Mouse (Mus musculus): ENCODE results near the gene Pepd. TPM values are rescaled to one million over a fixed set of nuclear protein-coding genes. Genes with fewer than 3 reads are reported as not detected.

The Pepd gene
- polyA plus RNA-seq, 1 experiment = 82.9 TPM

GRCm38 (mm10) chr7:34910096-34911066 lies 1.8 kb upstream of the Pepd start:
- Histone ChIP-seq H3K79me3 (ENCODE audit: low read depth) (no peaks in the 10 kb centered on the region), H3K79me2 (ENCODE audit: control insufficient read depth, insufficient read depth) (peaks cover 26% of the 10 kb centered on the region), H3K27me3 (ENCODE audit: control insufficient read depth, insufficient read depth, insufficient read length) (no peaks in the 10 kb centered on the region), H3K4me3 (ENCODE audit: insufficient read depth, poor library complexity, severe bottlenecking) (no peak overlapping the region), H3K36me3 (ENCODE audit: control insufficient read depth, insufficient read depth) (no peaks in the 10 kb centered on the region), H3ac (ENCODE audit: control insufficient read depth, insufficient read length, low read depth) (no peak overlapping the region)
- TF ChIP-seq MAX (IDR thresholded peaks at IDR 0.05) = no peak
- TF ChIP-seq CTCF (IDR thresholded peaks at IDR 0.05; ENCODE audit: control insufficient read depth, insufficient read depth, insufficient read length) = no peak
- no peak for TF ChIP-seq FOSL1 (IDR thresholded peaks at IDR 0.05; ENCODE audit: insufficient read depth, low read length, poor library complexity, severe bottlenecking)
- no peak for TF ChIP-seq USF1 (IDR thresholded peaks at IDR 0.05; ENCODE audit: low read depth)
- no peak for TF ChIP-seq MYOD1 (IDR thresholded peaks at IDR 0.05; ENCODE audit: control insufficient read depth, insufficient read length, low read depth)
- TF ChIP-seq MYOG (IDR thresholded peaks at IDR 0.05; ENCODE audit: control insufficient read depth, extremely low read depth, insufficient read length) = no peak
- no peak for TF ChIP-seq CEBPB (IDR thresholded peaks at IDR 0.05; ENCODE audit: low read depth)

DNA sequence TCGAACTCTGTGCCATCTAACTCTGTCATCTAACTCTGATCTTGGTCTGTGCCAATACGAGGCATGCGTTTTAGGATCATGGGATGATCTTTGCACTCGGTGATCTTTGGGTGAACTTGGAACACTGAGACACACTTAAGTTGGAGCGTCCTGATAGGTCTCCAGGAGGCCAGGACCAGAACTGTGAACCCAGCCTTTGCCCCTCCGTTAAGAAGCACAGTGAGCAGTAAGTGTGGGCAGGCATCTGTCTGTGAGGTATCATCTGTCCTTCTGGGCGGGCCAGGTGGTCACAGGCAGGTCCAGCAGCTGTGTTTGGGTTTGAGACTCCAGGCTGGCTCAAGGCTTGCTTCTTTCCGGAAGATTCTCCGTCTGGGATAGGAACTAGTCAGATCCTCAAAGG lies 1.8 kb downstream of the Pepd start:
- H3K36me3 ChIP-seq (ENCODE audit: control insufficient read depth, insufficient read depth) = no peaks in the 10 kb centered on the region
- no peak overlapping the region for H3K4me3 ChIP-seq (ENCODE audit: insufficient read depth, poor library complexity, severe bottlenecking)
- H3K27me3 ChIP-seq (ENCODE audit: control insufficient read depth, insufficient read depth, insufficient read length) = no peaks in the 10 kb centered on the region
- TF ChIP-seq CEBPB (IDR thresholded peaks at IDR 0.05; ENCODE audit: low read depth) (no peak), USF1 (IDR thresholded peaks at IDR 0.05; ENCODE audit: low read depth) (no peak), MAX (IDR thresholded peaks at IDR 0.05) (no peak), CTCF (IDR thresholded peaks at IDR 0.05; ENCODE audit: control insufficient read depth, insufficient read depth, insufficient read length) (no peak)
- H3K79me2 ChIP-seq (ENCODE audit: control insufficient read depth, insufficient read depth) = peaks cover 39% of the 10 kb centered on the region
- no peak overlapping the region for H3ac ChIP-seq (ENCODE audit: control insufficient read depth, insufficient read length, low read depth)
- H3K79me3 ChIP-seq (ENCODE audit: low read depth) = peaks cover 3% of the 10 kb centered on the region

DNA sequence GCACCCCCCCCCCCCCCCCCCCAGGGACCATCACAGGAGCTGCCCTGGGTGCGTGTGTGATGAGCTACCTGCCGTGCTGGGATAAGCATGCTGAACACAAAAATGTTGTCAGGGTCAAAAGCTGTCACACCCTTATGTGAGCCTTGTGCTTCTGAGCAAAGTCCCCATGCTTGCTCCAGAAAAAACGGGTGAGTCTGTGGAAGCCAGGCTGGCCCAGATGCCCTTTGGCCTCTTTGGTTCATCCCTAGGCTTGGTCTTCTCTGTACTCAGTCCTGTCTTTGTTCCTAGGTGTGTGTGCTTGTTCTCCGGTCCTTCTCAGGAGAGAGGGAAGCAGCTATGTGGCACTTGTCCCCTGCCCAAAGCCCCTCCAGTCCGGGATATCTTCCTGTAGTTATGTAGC lies 3.4 kb downstream of the Pepd start:
- TF ChIP-seq CTCF (IDR thresholded peaks at IDR 0.05; ENCODE audit: control insufficient read depth, insufficient read depth, insufficient read length) (no peak), MAX (IDR thresholded peaks at IDR 0.05) (no peak), CEBPB (IDR thresholded peaks at IDR 0.05; ENCODE audit: low read depth) (no peak), MYOG (IDR thresholded peaks at IDR 0.05; ENCODE audit: control insufficient read depth, extremely low read depth, insufficient read length) (no peak), USF1 (IDR thresholded peaks at IDR 0.05; ENCODE audit: low read depth) (no peak), MYOD1 (IDR thresholded peaks at IDR 0.05; ENCODE audit: control insufficient read depth, insufficient read length, low read depth) (no peak), FOSL1 (IDR thresholded peaks at IDR 0.05; ENCODE audit: insufficient read depth, low read length, poor library complexity, severe bottlenecking) (no peak)
- Histone ChIP-seq H3K4me3 (ENCODE audit: insufficient read depth, poor library complexity, severe bottlenecking) (no peak overlapping the region), H3K36me3 (ENCODE audit: control insufficient read depth, insufficient read depth) (no peaks in the 10 kb centered on the region), H3ac (ENCODE audit: control insufficient read depth, insufficient read length, low read depth) (no peak overlapping the region), H3K27me3 (ENCODE audit: control insufficient read depth, insufficient read depth, insufficient read length) (no peaks in the 10 kb centered on the region), H3K79me2 (ENCODE audit: control insufficient read depth, insufficient read depth) (peaks cover 45% of the 10 kb centered on the region), H3K79me3 (ENCODE audit: low read depth) (peaks cover 3% of the 10 kb centered on the region)

DNA sequence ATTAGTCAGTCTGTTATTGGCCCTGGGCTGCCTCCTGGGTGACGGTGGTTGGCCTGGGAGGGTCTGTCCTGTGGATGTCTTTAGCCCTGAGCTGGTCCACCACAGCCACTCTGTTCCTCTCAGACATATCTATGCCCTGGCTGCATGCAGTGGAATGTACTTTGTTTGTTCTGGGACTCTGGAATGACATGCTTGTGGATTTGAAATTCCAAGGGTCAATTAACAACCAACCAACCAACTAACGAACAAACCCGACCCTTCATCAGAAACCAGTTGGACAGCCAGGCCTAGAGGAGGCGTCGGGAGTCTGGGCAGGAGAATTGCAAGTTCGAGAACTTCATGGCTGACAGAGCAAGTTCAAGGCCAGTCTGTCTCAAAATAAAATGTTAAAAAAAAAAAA lies 5.4 kb downstream of the Pepd start:
- TF ChIP-seq CTCF (IDR thresholded peaks at IDR 0.05; ENCODE audit: control insufficient read depth, insufficient read depth, insufficient read length) = no peak
- TF ChIP-seq USF1 (IDR thresholded peaks at IDR 0.05; ENCODE audit: low read depth) = no peak
- TF ChIP-seq MAX (IDR thresholded peaks at IDR 0.05) = no peak
- no peak for TF ChIP-seq MYOD1 (IDR thresholded peaks at IDR 0.05; ENCODE audit: control insufficient read depth, insufficient read length, low read depth)
- no peak for TF ChIP-seq FOSL1 (IDR thresholded peaks at IDR 0.05; ENCODE audit: insufficient read depth, low read length, poor library complexity, severe bottlenecking)
- Histone ChIP-seq H3K79me2 (ENCODE audit: control insufficient read depth, insufficient read depth) (peaks cover 45% of the 10 kb centered on the region), H3K36me3 (ENCODE audit: control insufficient read depth, insufficient read depth) (no peaks in the 10 kb centered on the region), H3K79me3 (ENCODE audit: low read depth) (peaks cover 3% of the 10 kb centered on the region), H3K4me3 (ENCODE audit: insufficient read depth, poor library complexity, severe bottlenecking) (no peak overlapping the region), H3K27me3 (ENCODE audit: control insufficient read depth, insufficient read depth, insufficient read length) (no peaks in the 10 kb centered on the region), H3ac (ENCODE audit: control insufficient read depth, insufficient read length, low read depth) (no peak overlapping the region)

GRCm38 (mm10) chr7:34917998-34918397 lies 5.8 kb downstream of the Pepd start:
- Histone ChIP-seq H3K79me2 (ENCODE audit: control insufficient read depth, insufficient read depth) (peaks cover 41% of the 10 kb centered on the region), H3K4me3 (ENCODE audit: insufficient read depth, poor library complexity, severe bottlenecking) (no peak overlapping the region), H3K36me3 (ENCODE audit: control insufficient read depth, insufficient read depth) (no peaks in the 10 kb centered on the region), H3ac (ENCODE audit: control insufficient read depth, insufficient read length, low read depth) (no peak overlapping the region), H3K79me3 (ENCODE audit: low read depth) (peaks cover 3% of the 10 kb centered on the region), H3K27me3 (ENCODE audit: control insufficient read depth, insufficient read depth, insufficient read length) (no peaks in the 10 kb centered on the region)
- no peak for TF ChIP-seq MYOG (IDR thresholded peaks at IDR 0.05; ENCODE audit: control insufficient read depth, extremely low read depth, insufficient read length)
- no peak for TF ChIP-seq USF1 (IDR thresholded peaks at IDR 0.05; ENCODE audit: low read depth)
- TF ChIP-seq CEBPB (IDR thresholded peaks at IDR 0.05; ENCODE audit: low read depth) = no peak
- no peak for TF ChIP-seq MAX (IDR thresholded peaks at IDR 0.05)
- no peak for TF ChIP-seq FOSL1 (IDR thresholded peaks at IDR 0.05; ENCODE audit: insufficient read depth, low read length, poor library complexity, severe bottlenecking)
- no peak for TF ChIP-seq MYOD1 (IDR thresholded peaks at IDR 0.05; ENCODE audit: control insufficient read depth, insufficient read length, low read depth)

Data from C2C12 (cell line).